Mouse (Mus musculus) midbrain, embryonic 14.5 days (tissue): ENCODE measurements at regions not wholly inside any gene's neighbourhood (a gene's known extent, or its start where the extent isn't known, plus 50 kb on each side); places are given as distances from the start of the nearest gene placed in this dataset.
A peak's percentile ranks its signal among the peaks of the same experiment; 100 is the strongest.

Experiments used
- ATAC-seq: fragments of 200-750 bp; cut with Nextera tagmentation; 2 replicates; pipeline ENCODE4 v1.8.0; 2017; ENCODE audit warnings: moderate number of reproducible peaks, moderate library complexity; ENCODE audit not compliant: low FRiP score, low TSS enrichment
- DNase-seq: peaks from one replicate; pipeline ENCODE4 v3.0.0-alpha.2; 2015
- H3K27ac ChIP-seq: fragments of 300-500 bp; sonication (generic); replicated peaks from 2 replicates; pipeline ENCODE4 v1.5.1; 2014; ENCODE audit warnings: mild to moderate bottlenecking, low read depth, low read length, moderate library complexity
- H3K27me3 ChIP-seq: fragments of 300-500 bp; sonication (generic); 2 replicates; pipeline ENCODE4 v1.6.1; 2014; ENCODE audit warnings: low read length, control low read depth, mixed read lengths; ENCODE audit not compliant: control insufficient read depth, insufficient read depth
- H3K36me3 ChIP-seq: fragments of 300-500 bp; sonication (generic); 2 replicates; pipeline ENCODE4 v1.6.1; 2014; ENCODE audit warnings: low read length, control low read depth; ENCODE audit not compliant: control insufficient read depth, insufficient read depth
- H3K4me1 ChIP-seq: fragments of 300-500 bp; sonication (generic); 2 replicates; pipeline ENCODE4 v1.6.1; 2014; ENCODE audit warnings: mild to moderate bottlenecking, antibody characterized with exemption, low read length, control low read depth; ENCODE audit not compliant: control insufficient read depth, insufficient read depth
- H3K4me2 ChIP-seq: fragments of 300-500 bp; sonication (generic); 2 replicates; pipeline ENCODE4 v1.6.1; 2014; ENCODE audit warnings: mild to moderate bottlenecking, low read length, moderate library complexity
- H3K4me3 ChIP-seq: fragments of 300-500 bp; sonication (generic); replicated peaks from 2 replicates; pipeline ENCODE4 v1.5.1; 2014; ENCODE audit warnings: low read depth, low read length
- H3K9ac ChIP-seq: fragments of 300-500 bp; sonication (generic); replicated peaks from 2 replicates; pipeline ENCODE4 v1.6.1; 2014; ENCODE audit warnings: mild to moderate bottlenecking, low read length, moderate library complexity
- H3K9me3 ChIP-seq: fragments of 300-500 bp; sonication (generic); 2 replicates; pipeline ENCODE4 v1.6.1; 2016; ENCODE audit warnings: low read length, control low read depth, mixed read lengths; ENCODE audit not compliant: control insufficient read depth
- WGBS: fragments of 180-500 bp; shearing (Covaris S2); extraction: QIAGEN DNeasy Blood & Tissue Kit; methylation state at CpG from one replicate; pipeline ENCODE4 v1.1.7; 2014; 5-methylcytosine and 5-hydroxymethylcytosine counted together

DNA sequence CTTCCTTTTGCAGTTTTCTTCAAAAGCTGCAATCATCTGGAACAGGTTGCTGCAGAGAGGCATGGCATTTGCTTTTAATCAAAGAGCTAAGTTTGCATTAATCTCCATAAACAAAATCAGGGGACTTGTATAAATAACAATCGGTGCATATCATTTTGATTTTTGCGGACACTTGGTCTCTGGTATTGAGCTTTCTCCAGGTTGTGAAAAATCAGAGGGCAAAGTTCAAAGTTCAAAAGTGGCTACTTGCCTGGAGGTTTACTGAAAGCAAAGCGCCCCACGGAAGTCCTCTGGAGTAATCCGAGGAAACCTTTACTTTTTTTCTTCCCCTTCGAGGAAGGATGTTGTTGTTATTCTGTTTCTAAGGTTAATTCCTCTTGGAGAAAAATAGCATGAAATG lies 677.4 kb downstream of the Kcnj2 start:
- DNase-seq, result no peak
- ATAC-seq, result no peak
- Histone ChIP-seq H3K4me3 (no peak overlapping the region), H3K9me3 (no peaks in the 10 kb centered on the region), H3K36me3 (no peaks in the 10 kb centered on the region), H3K4me1 (no peaks in the 10 kb centered on the region), H3K27me3 (no peaks in the 10 kb centered on the region), H3K27ac (no peak overlapping the region), H3K9ac (no peak overlapping the region), H3K4me2 (no peak overlapping the region)
- 32% methylated on average over 6 of the region's 6 CpGs for WGBS

DNA sequence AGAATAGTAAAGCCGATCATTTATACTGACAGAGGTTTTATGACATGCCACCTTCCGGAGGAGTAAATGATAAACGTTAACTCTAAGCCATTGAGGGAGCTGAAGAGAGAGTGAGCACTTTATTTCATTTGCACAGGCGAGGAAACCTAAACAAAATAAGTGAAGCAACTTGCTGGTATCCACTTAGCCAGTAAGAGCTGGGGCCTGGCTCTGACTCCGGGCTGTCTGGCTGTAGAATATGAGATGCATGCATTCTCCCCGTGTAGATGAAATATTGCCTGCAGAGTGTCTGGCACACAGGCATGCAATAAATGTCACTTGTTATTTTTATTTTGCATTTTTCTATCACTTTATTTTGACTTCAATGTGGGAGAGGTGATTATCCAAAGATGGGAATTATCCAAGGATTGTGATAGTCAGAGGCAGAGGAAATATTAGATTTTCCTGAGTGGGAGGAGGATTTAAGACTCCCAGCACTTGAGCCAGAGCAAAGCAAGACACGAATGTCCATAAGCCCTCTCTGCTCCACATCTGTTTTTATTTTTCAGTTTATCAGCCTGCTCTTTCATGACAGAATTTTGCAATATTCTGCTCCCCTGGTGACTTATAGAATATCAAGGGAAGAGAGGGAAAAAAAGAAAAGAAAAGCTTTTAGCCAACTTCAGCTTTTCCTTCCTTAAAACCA lies 681.4 kb downstream of the Kcnj2 start:
- no peak overlapping the region for H3K4me2 ChIP-seq
- ATAC-seq (no peak), DNase-seq (no peak)
- H3K4me1 ChIP-seq, result no peaks in the 10 kb centered on the region
- H3K27ac ChIP-seq, result no peak overlapping the region
- no peaks in the 10 kb centered on the region for H3K9me3 ChIP-seq
- H3K9ac ChIP-seq, result no peak overlapping the region
- no peaks in the 10 kb centered on the region for H3K36me3 ChIP-seq
- no peaks in the 10 kb centered on the region for H3K27me3 ChIP-seq
- no peak overlapping the region for H3K4me3 ChIP-seq
- WGBS, result 86% methylated on average over 7 of the region's 7 CpGs

GRCm38 (mm10) chr11:111747947-111748322 lies 682.0 kb downstream of the Kcnj2 start:
- Histone ChIP-seq H3K4me3 (no peak overlapping the region), H3K27ac (no peak overlapping the region)

DNA sequence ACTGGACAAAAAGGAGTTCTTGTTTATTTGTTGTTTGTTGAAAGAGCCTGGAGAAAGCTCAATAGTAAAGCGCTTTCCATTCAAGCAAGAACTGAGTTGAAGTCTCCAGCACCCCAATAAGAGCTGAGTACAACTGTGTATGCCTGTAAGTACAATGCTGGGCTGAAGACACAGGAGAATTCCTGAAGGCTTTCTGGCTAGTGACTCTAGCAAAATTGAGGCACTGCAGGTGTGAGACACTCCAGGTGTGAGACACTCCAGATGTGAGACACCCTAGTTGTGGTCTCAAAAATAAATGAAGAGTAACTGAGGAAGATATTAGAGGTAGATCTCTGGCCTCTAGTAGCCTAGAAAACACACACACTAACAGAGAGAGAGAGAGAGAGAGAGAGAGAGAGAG lies 682.5 kb downstream of the Kcnj2 start:
- DNase-seq (no peak), ATAC-seq (no peak)
- H3K4me1 ChIP-seq, result no peaks in the 10 kb centered on the region
- no peak overlapping the region for H3K9ac ChIP-seq
- H3K9me3 ChIP-seq, result no peaks in the 10 kb centered on the region
- no peak overlapping the region for H3K4me3 ChIP-seq
- no peak overlapping the region for H3K4me2 ChIP-seq
- no peak overlapping the region for H3K27ac ChIP-seq
- 91% methylated on average over 1 of the region's 1 CpGs for WGBS
- no peaks in the 10 kb centered on the region for H3K36me3 ChIP-seq
- no peaks in the 10 kb centered on the region for H3K27me3 ChIP-seq

More at GRCm38 (mm10) chr11:111747947-111748322, 682.0 kb downstream of the Kcnj2 start:
- Histone ChIP-seq H3K9me3 (no peaks in the 10 kb centered on the region), H3K36me3 (no peaks in the 10 kb centered on the region), H3K4me1 (no peaks in the 10 kb centered on the region), H3K4me2 (no peak overlapping the region), H3K9ac (no peak overlapping the region), H3K27me3 (no peaks in the 10 kb centered on the region)
- ATAC-seq, result no peak
- 77% methylated on average over 2 of the region's 2 CpGs for WGBS
- DNase-seq, result no peak

- DNase-seq, result no peak
- Histone ChIP-seq H3K4me1 (no peaks in the 10 kb centered on the region), H3K9me3 (no peaks in the 10 kb centered on the region), H3K4me2 (no peak overlapping the region), H3K36me3 (no peaks in the 10 kb centered on the region), H3K9ac (no peak overlapping the region), H3K27ac (no peak overlapping the region), H3K27me3 (no peaks in the 10 kb centered on the region), H3K4me3 (no peak overlapping the region)
- no peak for ATAC-seq
- 75% methylated on average over 2 of the region's 2 CpGs for WGBS
Measured at GRCm38 (mm10) chr11:111754735-111755134, 688.8 kb downstream of the Kcnj2 start.

DNA sequence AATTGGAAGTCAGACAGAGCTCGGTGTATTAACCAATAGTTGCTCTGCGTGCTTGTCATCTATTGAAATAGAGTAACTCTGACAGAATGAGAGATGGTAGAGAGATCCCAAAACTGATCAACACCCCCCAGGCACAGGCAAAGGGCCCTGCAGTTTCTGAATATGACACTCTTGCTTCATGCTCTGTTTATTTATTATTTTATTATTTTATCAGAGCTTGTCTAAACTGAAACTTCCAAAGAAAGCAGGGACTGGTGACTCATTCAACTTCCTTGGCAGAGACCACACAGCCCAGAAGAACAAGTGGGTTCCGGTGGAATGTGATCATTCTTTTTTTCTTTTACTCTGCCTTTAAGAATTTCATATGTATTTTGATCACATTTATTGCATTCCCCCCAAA lies 697.1 kb downstream of the Kcnj2 start:
- H3K27ac ChIP-seq, result no peak overlapping the region
- H3K9ac ChIP-seq, result no peak overlapping the region
- H3K4me2 ChIP-seq, result no peak overlapping the region
- DNase-seq, result no peak
- H3K4me1 ChIP-seq, result no peaks in the 10 kb centered on the region
- ATAC-seq, result no peak
- no peaks in the 10 kb centered on the region for H3K27me3 ChIP-seq
- H3K9me3 ChIP-seq, result no peaks in the 10 kb centered on the region
- H3K36me3 ChIP-seq, result no peaks in the 10 kb centered on the region
- WGBS, result 88% methylated on average over 3 of the region's 3 CpGs
- H3K4me3 ChIP-seq, result no peak overlapping the region

DNA sequence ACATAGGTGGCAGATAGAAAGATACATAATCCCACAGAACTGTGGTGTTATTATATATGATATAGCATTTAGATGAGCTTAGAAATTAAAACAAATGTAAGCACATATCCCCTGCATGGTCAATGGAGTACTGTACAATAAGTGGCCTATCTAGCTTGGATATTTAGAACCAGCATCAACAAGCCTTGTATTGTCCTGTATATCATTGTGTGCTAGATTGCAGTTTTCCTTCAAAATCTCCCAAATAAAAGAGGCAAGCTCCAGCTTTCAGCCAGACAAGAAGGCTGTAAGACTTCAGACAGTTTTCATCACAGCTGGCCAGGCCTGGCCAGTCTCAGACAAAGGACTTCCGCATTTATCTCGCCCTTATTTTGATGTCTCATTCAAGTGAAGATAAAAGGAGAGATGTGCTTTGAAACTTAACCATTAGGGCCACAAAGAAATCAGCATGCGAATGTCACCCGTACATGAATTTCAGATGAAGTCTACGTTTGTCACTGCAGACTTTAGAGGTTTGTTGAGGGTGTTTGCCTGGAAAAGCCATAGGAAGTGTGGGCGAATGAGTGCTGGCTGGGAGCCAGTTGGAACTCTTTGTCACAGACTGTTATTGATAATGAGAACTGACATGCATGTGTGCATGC lies 700.5 kb downstream of the Kcnj2 start:
- no peaks in the 10 kb centered on the region for H3K27me3 ChIP-seq
- no peak overlapping the region for H3K9ac ChIP-seq
- no peaks in the 10 kb centered on the region for H3K9me3 ChIP-seq
- H3K4me2 ChIP-seq, result no peak overlapping the region
- H3K4me1 ChIP-seq, result no peaks in the 10 kb centered on the region
- H3K27ac ChIP-seq, result 0 out of 2 replicates have a peak overlapping the region, but pooled peaks have one; percentile 33
- ATAC-seq (peak; percentile 55; the same call in 1 of the 2 replicates), DNase-seq (peak; percentile 61)
- H3K4me3 ChIP-seq, result no peak overlapping the region
- WGBS, result 3% methylated on average over 6 of the region's 6 CpGs
- no peaks in the 10 kb centered on the region for H3K36me3 ChIP-seq

- Histone ChIP-seq H3K36me3 (no peaks in the 10 kb centered on the region), H3K27ac (0 out of 2 replicates have a peak overlapping the region, but pooled peaks have one; percentile 33), H3K27me3 (no peaks in the 10 kb centered on the region), H3K9me3 (no peaks in the 10 kb centered on the region), H3K4me2 (no peak overlapping the region), H3K4me3 (no peak overlapping the region), H3K9ac (no peak overlapping the region), H3K4me1 (no peaks in the 10 kb centered on the region)
- WGBS, result 37% methylated on average over 1 of the region's 1 CpGs
- DNase-seq, result no peak
- no peak for ATAC-seq
Measured at GRCm38 (mm10) chr11:111767012-111767392, 701.0 kb downstream of the Kcnj2 start.

DNA sequence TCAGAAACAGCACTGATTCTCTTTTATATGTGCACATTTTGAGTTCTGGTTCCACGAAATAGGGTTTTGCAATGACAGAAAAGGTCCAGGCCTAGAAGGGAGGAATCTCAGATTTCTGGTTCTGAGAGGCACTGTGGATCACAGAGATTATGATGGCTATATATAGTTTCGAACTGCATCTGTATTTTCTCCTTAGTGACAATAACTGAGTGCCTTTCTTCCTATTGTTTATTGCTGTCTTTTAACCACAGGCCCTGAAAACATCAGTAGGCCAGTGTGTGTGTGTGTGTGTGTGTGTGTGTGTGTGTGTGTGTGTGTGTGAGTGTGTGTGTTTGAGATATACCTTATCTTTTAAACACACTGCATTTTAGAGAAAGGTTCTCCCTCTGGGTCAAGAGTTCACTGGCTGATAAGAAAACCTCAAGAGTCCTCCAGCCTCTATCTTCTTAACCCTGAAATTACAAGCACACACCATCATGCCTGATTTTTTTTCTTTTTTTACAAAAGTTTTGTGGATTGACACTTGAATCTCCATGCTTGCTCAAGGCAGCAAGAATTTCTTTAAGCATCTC lies 708.2 kb downstream of the Kcnj2 start:
- 86% methylated on average over 2 of the region's 2 CpGs for WGBS
- Histone ChIP-seq H3K4me2 (no peak overlapping the region), H3K27ac (no peak overlapping the region), H3K27me3 (no peaks in the 10 kb centered on the region), H3K9ac (no peak overlapping the region), H3K9me3 (no peaks in the 10 kb centered on the region), H3K4me3 (no peak overlapping the region), H3K36me3 (no peaks in the 10 kb centered on the region), H3K4me1 (no peaks in the 10 kb centered on the region)
- no peak for ATAC-seq
- DNase-seq, result no peak
